Mouse (Mus musculus): ENCODE data around the gene Gm3002. TPM values are rescaled to one million over a fixed set of nuclear protein-coding genes. Genes with fewer than 3 reads are reported as not detected.
"Not testable (repeated sequence)": the region's sequence is repeated elsewhere in the genome, so short reads cannot be mapped to it uniquely, and the experiment has no call there.

Gm3002 gene
- polyA plus RNA-seq (2015; fragmentation: Nextera tagmentation; extraction: Ambion mirVana): 3.0 and 3.2 TPM in 2 replicates

GRCm38 (mm10) chr14:3809774-3810173, at the start of gene Gm3002:
Gene Gm3002, plus strand, starts transcription at chr14:3810074.
- H3K36me3 ChIP-seq; H3K27me3 ChIP-seq; H3K4me1 ChIP-seq (replicated peaks); H3K9me3 ChIP-seq; ATAC-seq (ENCODE audit: low read depth); H3K9ac ChIP-seq; H3K27ac ChIP-seq (replicated peaks); H3K4me2 ChIP-seq; H3K4me3 ChIP-seq: not testable (repeated sequence)
- WGBS: no CpG with 5 or more reads among the region's 31 CpGs

- no CpG with 5 or more reads among the region's 2 CpGs for whole genome bisulfite sequencing
These were observed 36.1 kb downstream of the Gm3002 start, which contains the start of gene Gm3033 for GRCm38 (mm10) chr14:3845945-3846344. Gene Gm3033, plus strand, starts transcription at chr14:3846245.

GRCm38 (mm10) chr14:3883872-3884271, 74.0 kb downstream of the Gm3002 start, which contains the start of gene Gm2916:
Gene Gm2916, plus strand, starts transcription at chr14:3884172.
- H3K9ac ChIP-seq; H3K27ac ChIP-seq (replicated peaks); H3K36me3 ChIP-seq; H3K9me3 ChIP-seq; H3K4me1 ChIP-seq (replicated peaks); H3K4me3 ChIP-seq; H3K27me3 ChIP-seq; H3K4me2 ChIP-seq; ATAC-seq (ENCODE audit: low read depth): not testable (repeated sequence)
- WGBS: no CpG with 5 or more reads among the region's 1 CpGs

More at GRCm38 (mm10) chr14:3845945-3846344, 36.1 kb downstream of the Gm3002 start, which contains the start of gene Gm3033:
- H3K4me1 ChIP-seq (replicated peaks); ATAC-seq (ENCODE audit: low read depth); H3K4me3 ChIP-seq; H3K36me3 ChIP-seq; H3K27me3 ChIP-seq; H3K9me3 ChIP-seq; H3K4me2 ChIP-seq; H3K9ac ChIP-seq; H3K27ac ChIP-seq (replicated peaks): not testable (repeated sequence)

- H3K27me3 ChIP-seq; H3K4me1 ChIP-seq (replicated peaks); H3K9ac ChIP-seq; H3K9me3 ChIP-seq; ATAC-seq (ENCODE audit: low read depth); H3K27ac ChIP-seq (replicated peaks); H3K4me2 ChIP-seq; H3K4me3 ChIP-seq; H3K36me3 ChIP-seq: not testable (repeated sequence)
- WGBS: 78% methylated on average over 1 of the region's 2 CpGs
These were observed 121.6 kb downstream of the Gm3002 start, which contains the start of gene Gm3029 for GRCm38 (mm10) chr14:3931456-3931855. Gene Gm3029, plus strand, starts transcription at chr14:3931756.

GRCm38 (mm10) chr14:3963247-3963646, 153.4 kb downstream of the Gm3002 start, which contains the start of gene Gm3095:
Gene Gm3095, plus strand, starts transcription at chr14:3963547.
- not testable (repeated sequence) for H3K27me3 ChIP-seq; H3K4me2 ChIP-seq; H3K36me3 ChIP-seq; ATAC-seq (ENCODE audit: low read depth); H3K4me3 ChIP-seq; H3K27ac ChIP-seq (replicated peaks); H3K4me1 ChIP-seq (replicated peaks); H3K9ac ChIP-seq; H3K9me3 ChIP-seq
- WGBS: no CpG with 5 or more reads among the region's 2 CpGs

GRCm38 (mm10) chr14:3998094-3998493, 188.2 kb downstream of the Gm3002 start, which contains the start of gene Gm3099:
Gene Gm3099, plus strand, starts transcription at chr14:3998394.
- H3K9ac ChIP-seq: not testable (repeated sequence)

More at GRCm38 (mm10) chr14:3998094-3998493, 188.2 kb downstream of the Gm3002 start, which contains the start of gene Gm3099:
- ATAC-seq (ENCODE audit: low read depth); H3K27me3 ChIP-seq; H3K27ac ChIP-seq (replicated peaks); H3K4me3 ChIP-seq; H3K4me2 ChIP-seq; H3K4me1 ChIP-seq (replicated peaks); H3K36me3 ChIP-seq; H3K9me3 ChIP-seq: not testable (repeated sequence)
- WGBS: 57% methylated on average over 1 of the region's 3 CpGs

Other genes with a start within 250 kb of the Gm3002 start
- gene Gm3012, start 175.6 kb upstream of the Gm3002 start, polyA plus RNA-seq (2015; fragmentation: Nextera tagmentation; extraction: Ambion mirVana): not detected in 2 replicates
- gene Gm3020, start 158.0 kb upstream of the Gm3002 start, polyA plus RNA-seq (2015; fragmentation: Nextera tagmentation; extraction: Ambion mirVana): 11.6 and 12.3 TPM in 2 replicates
- not detected in 2 replicates for gene Gm3043, start 121.3 kb upstream of the Gm3002 start, polyA plus RNA-seq (2015; fragmentation: Nextera tagmentation; extraction: Ambion mirVana)
- 0.31 TPM in 1 of 2 replicates, not detected in the other for gene Gm3033, start 36.2 kb downstream of the Gm3002 start, polyA plus RNA-seq (2015; fragmentation: Nextera tagmentation; extraction: Ambion mirVana)
- gene Gm2916, start 74.1 kb downstream of the Gm3002 start, polyA plus RNA-seq (2015; fragmentation: Nextera tagmentation; extraction: Ambion mirVana): not detected in 2 replicates
- gene Gm3029, start 121.7 kb downstream of the Gm3002 start, polyA plus RNA-seq (2015; fragmentation: Nextera tagmentation; extraction: Ambion mirVana): not detected in 2 replicates
- gene Gm3095, start 153.5 kb downstream of the Gm3002 start, polyA plus RNA-seq (2015; fragmentation: Nextera tagmentation; extraction: Ambion mirVana): 1.5 and 1.6 TPM in 2 replicates
- not detected in 2 replicates for gene Gm3099, start 188.3 kb downstream of the Gm3002 start, polyA plus RNA-seq (2015; fragmentation: Nextera tagmentation; extraction: Ambion mirVana)
- gene Gm5796, start 213.9 kb downstream of the Gm3002 start, polyA plus RNA-seq (2015; fragmentation: Nextera tagmentation; extraction: Ambion mirVana): 1.6 and 2.4 TPM in 2 replicates